Mouse (Mus musculus): ENCODE data around the gene Cavin3. TPM values are rescaled to one million over a fixed set of nuclear protein-coding genes. Genes with fewer than 3 reads are reported as not detected.

Gene Cavin3
- polyA plus RNA-seq (2015; fragmentation: Nextera tagmentation; extraction: Ambion mirVana): 18.2 and 19.7 TPM in 2 replicates

DNA sequence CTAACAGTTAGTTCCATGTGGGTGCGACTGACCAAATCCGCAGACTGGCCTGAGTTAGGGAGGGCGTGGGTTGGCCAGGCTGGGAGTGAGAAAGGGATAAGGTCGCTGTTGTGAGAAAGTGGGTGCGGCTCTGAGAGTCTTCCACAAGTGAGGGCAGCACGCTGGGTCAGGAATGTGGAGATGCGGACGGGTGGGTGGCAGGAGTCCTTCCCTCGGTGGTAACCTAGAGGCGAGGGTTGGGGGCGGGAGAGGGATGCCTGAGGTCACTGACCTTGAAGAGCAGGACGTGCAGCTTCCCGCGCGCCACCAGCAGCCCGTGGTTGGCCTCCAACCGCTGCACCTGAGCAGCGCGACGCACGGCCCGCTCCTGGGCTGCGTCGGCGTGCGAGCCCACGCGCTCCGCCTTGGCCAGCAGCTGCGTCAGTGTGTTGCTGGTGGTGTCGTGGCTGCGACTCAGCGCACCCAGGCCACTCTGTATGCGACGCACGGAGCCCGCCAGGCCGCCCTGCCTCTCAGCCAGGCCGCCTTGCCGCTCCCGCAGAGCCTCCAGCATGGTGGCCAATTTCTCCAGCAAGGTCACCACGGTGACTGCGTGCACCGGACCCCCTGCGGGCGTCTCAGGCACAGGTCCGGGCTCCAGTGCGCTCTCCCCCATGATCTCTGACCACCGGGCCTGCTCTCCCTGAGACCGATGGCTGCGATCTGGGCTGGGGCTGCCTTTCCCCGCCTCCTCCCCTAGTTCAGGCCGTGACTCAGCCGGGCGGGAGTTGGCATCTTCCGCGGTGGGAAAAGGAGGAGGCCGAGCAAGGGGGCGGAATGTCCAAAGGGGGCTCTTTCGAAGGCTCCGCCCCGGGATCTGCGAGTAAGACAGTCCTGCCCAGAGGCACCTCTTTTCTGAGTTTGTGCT lies at the start of gene Cavin3:
Gene Cavin3, minus strand, starts transcription at position 796 of the 907 bp plus-strand sequence.
- Histone ChIP-seq H3K4me1 (peaks cover 30% of the 10 kb centered on the region), H3K4me2 (peak within 1 kb of the TSS; percentile 68), H3K27ac (peak within 1 kb of the TSS; percentile 28; the same call in 1 of the 2 replicates), H3K9ac (peak within 1 kb of the TSS; percentile 69), H3K9me3 (replicated peaks) (no peaks in the 10 kb centered on the region), H3K4me3 (peak within 1 kb of the TSS; percentile 45), H3K27me3 (peaks cover 6% of the 10 kb centered on the region), H3K36me3 (ENCODE audit: poor library complexity, severe bottlenecking) (no peaks in the 10 kb centered on the region)
- 3% methylated on average over 62 of the region's 63 CpGs for WGBS
- ATAC-seq: peak; percentile 92

DNA sequence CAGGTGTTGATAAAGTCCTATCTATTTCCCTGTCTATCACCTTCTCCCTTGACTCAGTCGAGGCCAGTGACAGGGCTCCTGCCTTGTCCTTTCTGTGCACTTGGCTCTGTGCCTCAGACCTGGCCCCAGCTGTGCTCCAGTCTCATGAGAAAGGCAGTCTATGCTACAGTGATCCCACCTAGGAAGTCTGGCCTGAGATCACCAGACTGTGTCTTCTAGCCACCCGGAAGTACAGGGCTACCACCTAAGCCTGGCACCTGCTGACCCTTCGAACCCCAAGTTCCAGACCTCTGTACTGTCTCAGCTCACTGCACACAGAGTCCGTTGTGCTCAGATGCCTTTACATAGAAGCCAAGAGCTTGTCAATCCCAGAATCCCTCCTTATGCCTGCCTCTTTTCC lies 46.0 kb upstream of the Cavin3 start:
- Histone ChIP-seq H3K9me3 (replicated peaks) (no peaks in the 10 kb centered on the region), H3K27me3 (no peaks in the 10 kb centered on the region), H3K4me1 (no peaks in the 10 kb centered on the region), H3K4me2 (no peak overlapping the region), H3K9ac (no peak overlapping the region), H3K36me3 (ENCODE audit: poor library complexity, severe bottlenecking) (no peaks in the 10 kb centered on the region), H3K27ac (no peak overlapping the region), H3K4me3 (no peak overlapping the region)
- no peak for ATAC-seq
- 78% methylated on average over 4 of the region's 4 CpGs for WGBS

DNA sequence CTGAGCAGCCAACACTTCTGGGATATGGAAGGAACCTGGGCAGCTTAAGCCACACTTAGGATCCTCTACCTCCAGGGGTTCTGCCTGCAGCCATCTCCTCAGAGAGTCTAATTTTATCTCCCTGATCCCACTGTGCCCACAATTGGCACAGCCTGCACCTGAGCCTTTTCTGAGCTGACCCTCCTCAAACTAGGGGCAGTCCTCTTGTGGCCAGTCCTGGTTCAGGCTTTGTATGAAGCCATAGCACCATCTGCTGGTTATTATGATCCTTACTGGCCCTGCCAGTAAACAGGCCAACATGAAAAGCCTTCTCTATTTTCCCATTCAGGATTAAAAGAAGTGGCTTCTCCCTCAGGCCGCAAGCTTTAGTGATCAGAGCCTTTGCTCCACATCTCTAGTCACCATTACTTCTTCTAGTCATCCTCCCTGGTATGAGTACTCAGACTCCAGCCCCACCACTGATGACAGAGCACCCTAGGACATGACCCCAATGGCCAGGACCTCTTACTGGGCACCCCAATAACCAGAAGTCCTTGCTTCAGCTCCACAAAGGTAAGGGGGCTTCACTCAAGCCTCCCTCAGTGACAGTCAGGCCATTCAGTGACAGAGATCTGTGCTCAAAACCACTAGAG lies 45.3 kb upstream of the Cavin3 start:
- H3K9me3 ChIP-seq (replicated peaks): no peaks in the 10 kb centered on the region
- H3K9ac ChIP-seq: no peak overlapping the region
- H3K4me3 ChIP-seq: no peak overlapping the region
- H3K36me3 ChIP-seq (ENCODE audit: poor library complexity, severe bottlenecking): no peaks in the 10 kb centered on the region
- no peak overlapping the region for H3K27ac ChIP-seq
- no peaks in the 10 kb centered on the region for H3K27me3 ChIP-seq
- no peaks in the 10 kb centered on the region for H3K4me1 ChIP-seq
- no peak overlapping the region for H3K4me2 ChIP-seq
- WGBS: 35% methylated on average over 1 of the region's 1 CpGs
- ATAC-seq: no peak

DNA sequence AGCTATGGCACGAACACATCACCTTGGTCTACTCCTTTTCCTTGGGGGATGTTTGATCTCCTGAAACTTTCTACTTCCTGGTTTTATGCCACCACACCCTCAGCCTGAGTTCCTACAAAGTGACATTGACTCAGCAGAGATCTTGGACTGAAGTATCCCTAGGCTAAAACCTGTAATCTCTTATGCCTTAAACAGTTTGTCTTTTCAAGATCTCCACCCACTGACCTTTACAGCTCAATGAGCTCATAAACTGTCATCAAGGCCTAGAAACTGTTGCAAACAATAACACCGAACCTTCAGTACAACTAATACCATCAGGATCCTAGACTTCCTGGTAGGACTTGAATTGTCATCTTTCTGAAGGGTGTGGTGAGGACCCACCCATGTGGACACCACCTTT lies 42.1 kb upstream of the Cavin3 start:
- 87% methylated on average over 2 of the region's 2 CpGs for WGBS
- no peaks in the 10 kb centered on the region for H3K36me3 ChIP-seq (ENCODE audit: poor library complexity, severe bottlenecking)
- no peak for ATAC-seq

DNA sequence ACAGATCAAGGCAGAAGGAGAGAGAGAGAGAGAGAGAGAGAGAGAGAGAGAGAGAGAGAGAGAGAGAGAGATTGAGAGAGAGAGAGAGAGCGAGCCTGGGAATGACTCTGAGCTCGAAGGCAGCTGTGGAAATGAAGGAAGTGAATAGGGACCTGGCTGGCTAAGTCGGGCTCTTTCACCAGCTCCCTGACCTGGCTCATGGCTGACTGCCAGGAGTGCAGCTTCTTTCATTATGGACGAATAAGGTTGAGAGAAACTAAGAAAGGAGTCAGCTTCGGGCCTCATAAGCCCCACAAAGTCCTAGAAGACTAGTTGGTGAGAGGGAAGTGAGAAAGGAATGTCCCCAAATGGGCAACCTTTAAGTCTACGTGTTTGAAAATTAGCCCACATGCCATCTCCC lies 38.1 kb upstream of the Cavin3 start:
- Histone ChIP-seq H3K4me2 (no peak overlapping the region), H3K4me3 (no peak overlapping the region), H3K9ac (no peak overlapping the region), H3K36me3 (ENCODE audit: poor library complexity, severe bottlenecking) (no peaks in the 10 kb centered on the region), H3K9me3 (replicated peaks) (no peaks in the 10 kb centered on the region), H3K27ac (no peak overlapping the region), H3K4me1 (no peaks in the 10 kb centered on the region), H3K27me3 (no peaks in the 10 kb centered on the region)
- ATAC-seq: no peak
- WGBS: 41% methylated on average over 6 of the region's 6 CpGs

More for the DNA sequence above, 42.1 kb upstream of the Cavin3 start:
- no peaks in the 10 kb centered on the region for H3K9me3 ChIP-seq (replicated peaks)
- H3K4me2 ChIP-seq: no peak overlapping the region
- no peak overlapping the region for H3K9ac ChIP-seq
- no peak overlapping the region for H3K27ac ChIP-seq
- no peaks in the 10 kb centered on the region for H3K27me3 ChIP-seq
- H3K4me3 ChIP-seq: no peak overlapping the region
- H3K4me1 ChIP-seq: no peaks in the 10 kb centered on the region

DNA sequence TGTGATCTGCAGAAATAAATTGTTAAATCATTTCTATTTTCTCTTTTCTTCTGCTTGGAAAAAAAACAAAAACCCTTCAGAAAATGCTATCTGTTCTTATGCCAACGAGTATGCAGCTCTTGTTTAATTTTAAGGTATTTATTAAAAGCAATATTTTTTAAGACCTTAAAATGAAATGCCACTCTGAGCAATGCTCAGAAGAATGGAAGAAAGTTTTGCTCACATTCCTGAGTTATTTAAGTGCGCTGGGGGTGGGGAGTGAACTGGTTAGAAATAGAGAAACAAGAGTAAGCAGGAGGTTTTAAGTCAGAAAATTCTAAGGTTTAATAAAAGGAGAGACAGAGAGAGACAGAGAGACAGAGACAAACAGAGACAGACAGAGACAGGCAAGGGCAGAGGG lies 37.7 kb upstream of the Cavin3 start:
- Histone ChIP-seq H3K4me3 (no peak overlapping the region), H3K4me1 (peaks cover 3% of the 10 kb centered on the region; the same call in 1 of the 2 replicates), H3K36me3 (ENCODE audit: poor library complexity, severe bottlenecking) (no peaks in the 10 kb centered on the region), H3K9ac (no peak overlapping the region), H3K4me2 (no peak overlapping the region), H3K27me3 (no peaks in the 10 kb centered on the region), H3K9me3 (replicated peaks) (no peaks in the 10 kb centered on the region), H3K27ac (no peak overlapping the region)
- no peak for ATAC-seq
- 77% methylated on average over 2 of the region's 2 CpGs for WGBS

DNA sequence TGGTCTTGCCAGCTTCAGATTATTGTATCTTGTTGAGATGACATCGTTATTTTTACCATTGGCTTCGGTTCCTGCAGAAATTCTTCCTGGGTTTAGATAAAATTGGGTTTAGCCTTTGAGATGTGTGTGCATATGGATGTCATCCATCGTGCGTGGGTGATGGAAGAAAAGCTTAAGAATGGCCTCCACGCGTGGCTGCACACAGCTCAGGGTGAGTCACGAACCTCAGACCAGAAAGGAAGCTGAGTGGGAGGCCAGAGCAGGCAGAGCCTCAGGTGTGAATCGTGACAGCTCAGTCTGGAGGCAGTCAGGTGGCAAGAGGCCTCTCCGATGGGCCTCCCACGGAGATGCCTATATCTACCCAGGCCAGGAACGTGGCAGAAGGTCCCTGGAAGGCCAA lies 37.2 kb upstream of the Cavin3 start:
- 76% methylated on average over 11 of the region's 11 CpGs for WGBS
- Histone ChIP-seq H3K9ac (no peak overlapping the region), H3K4me3 (no peak overlapping the region), H3K36me3 (ENCODE audit: poor library complexity, severe bottlenecking) (no peaks in the 10 kb centered on the region), H3K27ac (no peak overlapping the region), H3K27me3 (no peaks in the 10 kb centered on the region), H3K4me1 (peaks cover 3% of the 10 kb centered on the region; the same call in 1 of the 2 replicates), H3K4me2 (no peak overlapping the region), H3K9me3 (replicated peaks) (no peaks in the 10 kb centered on the region)
- no peak for ATAC-seq

DNA sequence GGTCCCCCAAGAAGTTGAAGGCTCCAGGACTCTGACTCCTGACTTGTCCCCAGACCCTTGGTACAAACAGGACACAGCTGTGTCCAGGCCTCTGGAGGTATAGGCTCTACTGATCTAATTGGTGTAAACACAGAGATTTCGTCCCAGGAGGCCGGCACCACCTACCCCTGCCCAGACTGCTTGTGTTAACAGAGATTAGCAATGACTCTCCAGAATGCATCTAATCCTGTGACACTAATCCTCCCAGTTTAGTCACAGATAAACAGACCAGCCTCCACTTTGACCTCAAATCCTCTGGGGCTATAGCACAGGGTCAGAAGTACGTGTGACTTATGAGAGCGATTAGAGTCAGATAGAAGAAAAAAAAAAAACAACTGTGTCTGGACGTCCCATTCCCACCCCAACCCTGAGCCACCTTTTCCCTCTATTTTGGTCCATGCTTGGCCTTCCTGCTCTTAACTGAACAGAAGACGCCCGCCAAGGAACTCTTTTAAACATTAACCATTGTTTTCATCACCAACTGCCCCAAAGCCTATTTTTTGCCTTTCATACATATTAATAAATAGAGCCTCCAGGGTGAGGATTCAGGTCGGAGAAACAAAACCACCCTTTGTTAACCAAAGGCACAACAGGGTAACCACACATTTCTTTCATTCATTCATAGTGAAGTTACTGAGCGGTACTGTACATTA lies 34.7 kb upstream of the Cavin3 start:
- WGBS: 32% methylated on average over 9 of the region's 9 CpGs
- H3K27me3 ChIP-seq: no peaks in the 10 kb centered on the region
- no peak overlapping the region for H3K9ac ChIP-seq
- H3K27ac ChIP-seq: no peak overlapping the region
- H3K9me3 ChIP-seq (replicated peaks): no peaks in the 10 kb centered on the region
- no peak overlapping the region for H3K4me2 ChIP-seq
- no peak for ATAC-seq
- H3K36me3 ChIP-seq (ENCODE audit: poor library complexity, severe bottlenecking): no peaks in the 10 kb centered on the region
- no peak overlapping the region for H3K4me3 ChIP-seq
- H3K4me1 ChIP-seq: peaks cover 3% of the 10 kb centered on the region; the same call in 1 of the 2 replicates

DNA sequence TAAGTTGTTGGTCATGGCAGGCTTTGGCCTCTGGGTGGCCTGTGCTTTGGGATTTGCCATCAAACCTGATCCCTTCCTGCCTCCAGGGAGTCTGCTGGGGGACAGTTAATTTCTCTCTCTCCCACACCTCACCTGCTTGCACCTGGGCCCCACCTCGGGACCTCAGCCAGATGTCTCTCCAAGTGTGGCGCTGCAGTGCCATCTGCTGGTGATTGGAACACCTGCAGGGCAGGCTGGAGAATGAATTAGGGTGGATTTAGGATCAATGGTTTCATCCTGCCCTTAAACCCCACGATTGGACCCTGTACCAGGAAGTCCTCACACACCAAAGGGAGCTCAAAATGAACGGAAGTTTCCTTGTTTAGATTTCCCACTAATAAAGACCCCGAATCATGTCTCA lies 33.1 kb upstream of the Cavin3 start:
- no peaks in the 10 kb centered on the region for H3K27me3 ChIP-seq
- no peak overlapping the region for H3K27ac ChIP-seq

DNA sequence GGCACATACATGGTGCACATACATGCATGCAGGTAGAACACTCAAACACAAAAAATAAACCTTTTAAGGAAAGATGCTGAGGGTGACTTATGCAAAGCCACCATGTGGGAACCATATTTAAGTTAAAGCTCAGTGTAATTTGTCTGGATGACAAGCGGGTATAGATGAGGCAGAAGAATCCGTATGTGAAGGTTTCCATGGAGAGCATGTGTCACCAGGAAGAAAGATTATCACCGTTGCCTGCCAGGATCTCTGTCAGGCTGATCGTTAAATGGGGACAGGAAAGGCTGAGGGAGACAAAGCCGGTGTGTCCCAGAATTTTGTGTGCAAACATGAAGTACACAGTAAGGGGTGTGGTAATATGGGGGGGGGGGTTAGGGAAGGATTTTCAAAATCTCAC lies 32.5 kb upstream of the Cavin3 start:
- H3K36me3 ChIP-seq (ENCODE audit: poor library complexity, severe bottlenecking): no peaks in the 10 kb centered on the region
- H3K4me1 ChIP-seq: peaks cover 3% of the 10 kb centered on the region; the same call in 1 of the 2 replicates
- H3K27ac ChIP-seq: no peak overlapping the region
- no peaks in the 10 kb centered on the region for H3K27me3 ChIP-seq
- no peak overlapping the region for H3K4me2 ChIP-seq
- WGBS: 56% methylated on average over 5 of the region's 5 CpGs
- H3K9me3 ChIP-seq (replicated peaks): no peaks in the 10 kb centered on the region
- no peak overlapping the region for H3K4me3 ChIP-seq
- no peak overlapping the region for H3K9ac ChIP-seq
- no peak; the same call in none of the 2 replicates for ATAC-seq

More for the DNA sequence above, 33.1 kb upstream of the Cavin3 start:
- Histone ChIP-seq H3K4me1 (peaks cover 3% of the 10 kb centered on the region; the same call in 1 of the 2 replicates), H3K9ac (no peak overlapping the region), H3K4me3 (no peak overlapping the region), H3K9me3 (replicated peaks) (no peaks in the 10 kb centered on the region), H3K36me3 (ENCODE audit: poor library complexity, severe bottlenecking) (no peaks in the 10 kb centered on the region), H3K4me2 (no peak overlapping the region)
- WGBS: 10% methylated on average over 5 of the region's 5 CpGs
- ATAC-seq: peak; percentile 54; the same call in 1 of the 2 replicates

DNA sequence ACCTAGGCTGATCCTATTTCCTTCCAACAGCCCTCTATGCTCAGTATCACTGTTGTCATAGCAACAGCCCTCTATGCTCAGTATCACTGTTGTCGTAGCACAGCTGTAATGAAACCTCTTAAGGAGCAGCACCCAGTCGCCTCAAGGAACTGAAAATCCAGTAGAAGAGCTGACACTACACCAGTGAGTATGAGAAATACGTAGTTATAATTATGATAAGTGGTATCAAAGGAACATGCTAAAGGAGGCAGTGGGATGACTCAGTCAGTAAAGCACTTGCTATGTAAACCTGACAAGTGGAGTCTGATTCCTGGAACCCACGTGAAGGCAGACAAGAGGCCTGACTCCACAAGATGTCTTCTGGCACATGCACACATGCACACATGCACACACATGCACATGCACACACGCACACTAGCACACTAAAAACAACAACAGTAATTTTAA lies 31.8 kb upstream of the Cavin3 start:
- Histone ChIP-seq H3K4me1 (peaks cover 3% of the 10 kb centered on the region; the same call in 1 of the 2 replicates), H3K27me3 (no peaks in the 10 kb centered on the region), H3K27ac (no peak overlapping the region)

DNA sequence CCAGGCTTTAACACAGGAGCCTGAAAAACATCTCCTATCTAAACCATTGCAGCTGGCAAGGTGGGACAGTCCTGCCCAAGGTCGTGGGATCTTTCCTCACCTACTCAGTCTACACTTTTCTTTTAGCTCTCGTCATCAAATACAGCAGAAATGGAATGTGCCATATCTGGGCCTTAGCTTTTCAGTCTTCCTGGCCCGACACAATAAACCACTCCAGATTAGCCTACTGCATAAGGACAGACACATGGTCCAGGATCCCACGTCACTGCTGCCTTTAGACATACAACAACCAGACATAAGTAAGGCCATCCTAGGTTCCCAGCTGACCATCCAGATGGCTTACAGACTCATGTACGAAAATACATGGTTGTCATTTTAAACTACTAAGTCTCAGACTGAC lies 28.0 kb upstream of the Cavin3 start:
- H3K4me1 ChIP-seq: peaks cover 2% of the 10 kb centered on the region; the same call in 1 of the 2 replicates
- H3K9me3 ChIP-seq (replicated peaks): no peaks in the 10 kb centered on the region
- H3K27ac ChIP-seq: no peak overlapping the region
- ATAC-seq: no peak
- H3K27me3 ChIP-seq: no peaks in the 10 kb centered on the region
- H3K4me2 ChIP-seq: no peak overlapping the region
- 82% methylated on average over 5 of the region's 5 CpGs for WGBS
- H3K9ac ChIP-seq: no peak overlapping the region
- no peaks in the 10 kb centered on the region for H3K36me3 ChIP-seq (ENCODE audit: poor library complexity, severe bottlenecking)
- H3K4me3 ChIP-seq: no peak overlapping the region

More for the DNA sequence above, 31.8 kb upstream of the Cavin3 start:
- Histone ChIP-seq H3K4me2 (no peak overlapping the region), H3K4me3 (no peak overlapping the region), H3K9me3 (replicated peaks) (no peaks in the 10 kb centered on the region), H3K36me3 (ENCODE audit: poor library complexity, severe bottlenecking) (no peaks in the 10 kb centered on the region), H3K9ac (no peak overlapping the region)
- 63% methylated on average over 5 of the region's 5 CpGs for WGBS
- peak; percentile 67 for ATAC-seq

Measured in forebrain, embryonic 13.5 days (tissue).